Mouse (Mus musculus) neural tube, embryonic 15.5 days (tissue): ENCODE data around the gene Ppdpf. TPM values are rescaled to one million over a fixed set of nuclear protein-coding genes. Genes with fewer than 3 reads are reported as not detected.

ENCODE experiments used
- ATAC-seq: fragments of 200-750 bp; cut with Nextera tagmentation; 2 replicates; pipeline ENCODE4 v1.8.0; 2017; ENCODE audit warnings: mild to moderate bottlenecking, moderate TSS enrichment, moderate library complexity; ENCODE audit not compliant: low FRiP score
- H3K27ac ChIP-seq: fragments of 300-500 bp; sonication (generic); replicated peaks from 2 replicates; pipeline ENCODE4 v1.5.1; 2015; ENCODE audit warnings: mild to moderate bottlenecking, inconsistent platforms
- H3K27me3 ChIP-seq: fragments of 300-500 bp; sonication (generic); replicated peaks from 2 replicates; pipeline ENCODE4 v1.6.1; 2015; ENCODE audit warnings: inconsistent platforms
- H3K36me3 ChIP-seq: fragments of 300-500 bp; sonication (generic); 2 replicates; pipeline ENCODE4 v1.6.1; 2015; ENCODE audit warnings: inconsistent platforms
- H3K4me1 ChIP-seq: fragments of 300-500 bp; sonication (generic); 2 replicates; pipeline ENCODE4 v1.6.1; 2015; ENCODE audit warnings: inconsistent platforms
- H3K4me2 ChIP-seq: fragments of 300-500 bp; sonication (generic); 2 replicates; pipeline ENCODE4 v1.6.1; 2015; ENCODE audit warnings: inconsistent platforms, mild to moderate bottlenecking, moderate library complexity
- H3K4me3 ChIP-seq: fragments of 300-500 bp; sonication (generic); replicated peaks from 2 replicates; pipeline ENCODE4 v1.5.1; 2015; ENCODE audit warnings: mild to moderate bottlenecking, inconsistent platforms
- H3K9ac ChIP-seq: fragments of 300-500 bp; sonication (generic); replicated peaks from 2 replicates; pipeline ENCODE4 v1.6.1; 2015; ENCODE audit warnings: mild to moderate bottlenecking, inconsistent platforms
- H3K9me3 ChIP-seq: fragments of 300-500 bp; sonication (generic); replicated peaks from 2 replicates; pipeline ENCODE4 v1.6.1; 2016; ENCODE audit warnings: inconsistent platforms
- WGBS: fragments of 180-500 bp; shearing (Covaris S2); methylation state at CpG from one replicate; pipeline ENCODE4 v1.1.7; 2015; ENCODE audit warnings: mixed read lengths; 5-methylcytosine and 5-hydroxymethylcytosine counted together
- polyA plus RNA-seq: library from polyadenylated mRNA; unstranded; fragments of >200 nt; fragmentation: Nextera tagmentation; extraction: Ambion mirVana; gene quantifications from 2 replicates; pipeline ENCODE4 v1.2.1, GENCODE M21; 2015

Gene Ppdpf
- polyA plus RNA-seq = 361 and 401 TPM in 2 replicates

DNA sequence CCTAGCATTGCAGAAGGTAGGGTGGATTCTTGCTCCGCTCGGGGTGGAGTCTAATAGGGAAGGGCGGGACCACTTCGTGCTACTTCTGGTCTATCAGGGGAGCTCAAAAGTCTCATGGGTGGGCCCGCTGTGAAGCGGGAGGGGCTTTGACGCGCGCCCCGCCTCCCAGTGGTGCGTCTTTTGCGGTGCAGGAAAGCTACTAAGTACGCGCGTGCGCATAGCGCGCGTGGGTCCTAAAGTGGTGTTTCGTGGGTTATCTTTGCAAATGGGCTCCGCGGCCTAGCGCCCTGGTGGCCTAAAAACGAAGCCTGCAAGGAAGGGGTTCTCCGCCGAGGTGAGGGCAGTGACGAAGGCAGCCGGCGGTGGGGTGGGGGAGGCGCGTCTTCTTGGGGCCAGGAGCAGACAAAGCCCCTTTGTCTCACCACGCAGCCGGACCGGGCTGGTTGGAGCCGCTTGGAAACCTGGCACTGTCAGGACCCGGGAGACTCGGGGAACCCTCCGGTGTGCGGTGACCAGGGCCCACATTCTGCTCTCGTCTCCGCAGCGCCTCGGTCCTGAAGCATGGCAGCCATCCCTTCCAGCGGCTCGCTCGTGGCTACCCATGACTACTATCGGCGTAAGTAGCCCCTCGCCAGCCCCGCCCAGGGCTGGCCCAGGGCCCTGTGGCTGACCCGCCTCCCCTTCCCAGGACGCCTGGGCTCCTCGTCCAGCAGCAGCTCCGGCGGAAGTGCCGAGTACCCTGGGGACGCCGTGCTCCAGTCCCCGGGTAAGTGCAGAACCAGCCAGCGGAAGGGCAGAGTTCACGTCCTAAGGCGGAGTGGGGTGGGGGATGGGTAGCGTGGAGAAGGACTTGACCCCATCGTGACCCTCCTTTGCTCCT, at the start of gene Ppdpf:
Gene Ppdpf, plus strand, starts transcription at position 127 of the 880 bp plus-strand sequence.
- Histone ChIP-seq H3K4me1 (peaks cover 12% of the 10 kb centered on the region), H3K9me3 (no peaks in the 10 kb centered on the region), H3K4me2 (peak within 1 kb of the TSS; percentile 78), H3K27me3 (no peaks in the 10 kb centered on the region), H3K27ac (peak within 1 kb of the TSS; percentile 96), H3K4me3 (peak within 1 kb of the TSS; percentile 73), H3K36me3 (peaks cover 10% of the 10 kb centered on the region; the same call in 1 of the 2 replicates), H3K9ac (peak within 1 kb of the TSS; percentile 80)
- ATAC-seq = peak; percentile 94
- WGBS = under 1% methylated on average over 63 of the region's 64 CpGs

- Histone ChIP-seq H3K9ac (no peak overlapping the region), H3K9me3 (no peaks in the 10 kb centered on the region), H3K4me3 (no peak overlapping the region), H3K4me1 (peaks cover 9% of the 10 kb centered on the region), H3K4me2 (no peak overlapping the region), H3K27ac (no peak overlapping the region), H3K27me3 (peaks cover 26% of the 10 kb centered on the region), H3K36me3 (no peaks in the 10 kb centered on the region)
- 88% methylated on average over 5 of the region's 5 CpGs for WGBS
- ATAC-seq = no peak
Observed at GRCm38 (mm10) chr2:181139641-181140193, 47.3 kb upstream of the Ppdpf start.

DNA sequence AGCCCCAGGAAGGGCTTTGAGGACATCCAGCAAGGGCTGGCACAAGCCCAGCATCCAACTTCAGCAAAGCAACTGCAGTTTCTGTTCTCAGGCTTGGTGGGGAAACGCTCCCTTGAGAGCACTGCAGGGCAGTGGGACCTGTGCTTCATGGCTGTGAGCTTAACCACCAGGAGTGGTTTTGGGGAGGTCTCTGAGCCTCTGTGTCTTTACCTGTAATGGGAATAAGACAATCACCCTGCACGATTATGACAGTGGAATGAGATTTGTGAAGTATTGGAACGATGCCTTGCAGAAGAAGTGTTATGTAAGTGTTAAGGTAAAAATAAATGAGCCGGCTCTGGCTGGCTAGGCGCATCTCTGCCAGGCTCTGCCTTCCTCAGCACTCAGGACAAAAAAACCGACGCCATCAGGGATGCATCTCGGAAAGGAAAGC, 44.3 kb upstream of the Ppdpf start:
- Histone ChIP-seq H3K36me3 (peaks cover 12% of the 10 kb centered on the region), H3K27ac (no peak overlapping the region), H3K9ac (no peak overlapping the region), H3K27me3 (peaks cover 15% of the 10 kb centered on the region), H3K4me1 (peaks cover 3% of the 10 kb centered on the region), H3K9me3 (no peaks in the 10 kb centered on the region), H3K4me2 (no peak overlapping the region), H3K4me3 (no peak overlapping the region)
- WGBS = 70% methylated on average over 8 of the region's 8 CpGs
- ATAC-seq = no peak

GRCm38 (mm10) chr2:181143509-181144276, 43.4 kb upstream of the Ppdpf start:
- WGBS = 64% methylated on average over 2 of the region's 2 CpGs
- Histone ChIP-seq H3K36me3 (peaks cover 16% of the 10 kb centered on the region), H3K4me3 (no peak overlapping the region), H3K4me1 (peaks cover 12% of the 10 kb centered on the region), H3K9me3 (no peaks in the 10 kb centered on the region), H3K27me3 (peaks cover 15% of the 10 kb centered on the region), H3K4me2 (no peak overlapping the region), H3K9ac (no peak overlapping the region), H3K27ac (no peak overlapping the region)
- ATAC-seq = no peak

DNA sequence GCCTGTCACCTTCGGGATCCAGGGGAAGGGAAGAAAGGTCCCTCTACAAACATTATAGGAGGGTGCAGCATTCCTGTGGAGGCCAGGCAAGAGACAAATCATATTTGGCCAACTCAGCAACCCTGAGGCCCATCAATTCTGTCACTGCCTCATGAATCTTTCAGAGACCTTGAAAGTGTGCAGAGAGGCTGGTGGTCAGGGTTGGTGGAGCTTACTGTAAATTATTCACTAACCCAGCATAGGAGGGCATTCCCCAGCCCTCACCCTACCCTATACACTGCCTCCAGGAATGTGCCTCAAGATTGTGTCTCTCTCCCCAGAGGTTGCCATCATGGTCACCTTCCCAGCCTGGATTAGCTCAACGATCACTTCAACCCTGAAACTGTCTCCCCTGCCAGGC, 42.4 kb upstream of the Ppdpf start:
- Histone ChIP-seq H3K4me1 (peaks cover 12% of the 10 kb centered on the region), H3K36me3 (peaks cover 19% of the 10 kb centered on the region), H3K4me3 (no peak overlapping the region), H3K27me3 (peaks cover 12% of the 10 kb centered on the region), H3K27ac (no peak overlapping the region), H3K9ac (no peak overlapping the region), H3K9me3 (no peaks in the 10 kb centered on the region), H3K4me2 (no peak overlapping the region)
- 78% methylated on average over 2 of the region's 2 CpGs for WGBS
- ATAC-seq = no peak; the same call in 1 of the 2 replicates

- H3K4me1 ChIP-seq = peaks cover 12% of the 10 kb centered on the region
- H3K9ac ChIP-seq = no peak overlapping the region
- H3K4me3 ChIP-seq = 0 out of 2 replicates have a peak overlapping the region, but pooled peaks have one; percentile 35
- H3K4me2 ChIP-seq = peak overlapping the region; percentile 63
- ATAC-seq = no peak
- H3K9me3 ChIP-seq = no peaks in the 10 kb centered on the region
- H3K27ac ChIP-seq = no peak overlapping the region
- WGBS = 40% methylated on average over 4 of the region's 4 CpGs
- H3K36me3 ChIP-seq = peaks cover 29% of the 10 kb centered on the region
- H3K27me3 ChIP-seq = 0 out of 2 replicates have a peak, but pooled peaks cover 15% of the 10 kb centered on the region
Observed at GRCm38 (mm10) chr2:181146976-181147545, 40.0 kb upstream of the Ppdpf start.

GRCm38 (mm10) chr2:181147546-181148317, 39.3 kb upstream of the Ppdpf start:
- Histone ChIP-seq H3K36me3 (peaks cover 33% of the 10 kb centered on the region), H3K4me1 (peaks cover 12% of the 10 kb centered on the region), H3K4me2 (peak overlapping the region; percentile 63), H3K9me3 (no peaks in the 10 kb centered on the region), H3K27me3 (peaks cover 18% of the 10 kb centered on the region; the same call in 1 of the 2 replicates), H3K9ac (peak overlapping the region; percentile 34), H3K4me3 (peak overlapping the region; percentile 35), H3K27ac (0 out of 2 replicates have a peak overlapping the region, but pooled peaks have one; percentile 51)
- ATAC-seq = no peak
- WGBS = 2% methylated on average over 49 of the region's 61 CpGs

- Histone ChIP-seq H3K9ac (peak overlapping the region; percentile 34; the same call in 1 of the 2 replicates), H3K9me3 (no peaks in the 10 kb centered on the region), H3K27me3 (peaks cover 23% of the 10 kb centered on the region; the same call in 1 of the 2 replicates), H3K4me2 (peak overlapping the region; percentile 63), H3K4me1 (peaks cover 12% of the 10 kb centered on the region), H3K36me3 (peaks cover 40% of the 10 kb centered on the region), H3K27ac (0 out of 2 replicates have a peak overlapping the region, but pooled peaks have one; percentile 51), H3K4me3 (peak overlapping the region; percentile 35)
- 14% methylated on average over 31 of the region's 31 CpGs for WGBS
- ATAC-seq = no peak
Observed at GRCm38 (mm10) chr2:181148318-181148955, 38.6 kb upstream of the Ppdpf start.

- 75% methylated on average over 6 of the region's 6 CpGs for WGBS
- no peak overlapping the region for H3K4me2 ChIP-seq
- no peak overlapping the region for H3K27ac ChIP-seq
- H3K4me1 ChIP-seq = peaks cover 24% of the 10 kb centered on the region
- no peak for ATAC-seq
- H3K9ac ChIP-seq = no peak overlapping the region
- H3K4me3 ChIP-seq = no peak overlapping the region
- no peaks in the 10 kb centered on the region for H3K9me3 ChIP-seq
- H3K36me3 ChIP-seq = peaks cover 40% of the 10 kb centered on the region
- peaks cover 19% of the 10 kb centered on the region; the same call in 1 of the 2 replicates for H3K27me3 ChIP-seq
Observed at GRCm38 (mm10) chr2:181150281-181150680, 36.8 kb upstream of the Ppdpf start.

DNA sequence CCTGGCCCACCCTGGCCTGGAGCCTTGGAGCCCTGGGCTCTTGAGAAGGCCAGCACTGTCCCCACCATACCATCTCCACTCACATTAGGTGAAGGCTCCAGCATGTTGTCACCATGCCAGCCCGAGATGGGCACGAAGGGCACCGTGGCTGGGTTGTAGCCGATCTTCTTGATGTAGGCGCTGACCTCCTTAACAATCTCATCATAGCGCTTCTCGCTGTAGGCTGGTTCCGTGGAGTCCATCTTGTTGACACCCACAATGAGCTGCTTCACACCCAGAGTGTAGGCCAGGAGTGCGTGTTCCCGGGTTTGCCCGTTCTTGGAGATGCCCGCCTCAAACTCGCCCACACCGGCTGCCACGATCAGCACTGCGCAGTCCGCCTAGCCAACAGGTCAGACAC, 34.3 kb upstream of the Ppdpf start:
- Histone ChIP-seq H3K4me1 (peaks cover 40% of the 10 kb centered on the region), H3K4me3 (no peak overlapping the region), H3K9ac (no peak overlapping the region), H3K4me2 (no peak overlapping the region), H3K36me3 (peaks cover 28% of the 10 kb centered on the region), H3K9me3 (no peaks in the 10 kb centered on the region), H3K27me3 (peaks cover 16% of the 10 kb centered on the region; the same call in 1 of the 2 replicates), H3K27ac (no peak overlapping the region)
- WGBS = 96% methylated on average over 17 of the region's 17 CpGs
- no peak for ATAC-seq
